Mouse (Mus musculus): ENCODE measurements around the gene Piwil4. TPM values are rescaled to one million over a fixed set of nuclear protein-coding genes. Genes with fewer than 3 reads are reported as not detected.

Gene Piwil4
- total and polyA plus RNA-seq, 3 experiments = 0.04 to 0.11 TPM; not detected in 1

DNA sequence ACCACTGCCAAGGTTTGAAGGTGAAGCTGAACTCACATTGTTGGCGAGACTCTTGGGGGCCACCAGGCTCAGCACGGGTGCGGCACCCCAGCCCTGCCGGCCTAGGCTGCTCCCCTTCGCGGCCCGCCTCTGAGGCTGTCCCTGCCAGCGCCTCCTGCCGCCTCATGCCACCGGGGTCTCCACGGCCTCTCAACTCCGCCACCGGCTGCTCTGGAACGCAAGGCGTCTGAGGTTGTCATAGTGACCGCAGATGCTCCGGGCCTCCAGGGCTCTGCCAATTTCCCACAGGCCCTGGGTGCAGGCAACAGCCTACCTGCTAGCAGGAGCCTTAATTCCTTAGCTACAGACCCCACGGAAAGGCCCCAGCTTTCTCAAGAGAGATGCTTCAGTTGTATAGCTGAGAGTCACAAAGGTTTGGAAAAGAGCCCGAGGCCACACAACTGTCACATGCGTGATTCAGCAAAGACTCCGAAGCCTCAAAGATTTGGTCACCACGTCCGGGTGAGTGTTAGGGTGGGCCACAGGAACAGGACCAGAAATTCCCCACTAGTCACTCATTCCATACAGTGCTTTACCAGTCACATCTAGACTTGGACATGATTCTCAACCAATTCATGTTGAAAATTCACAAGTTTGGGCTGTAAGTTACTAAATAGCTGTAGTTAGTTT lies 30.4 kb upstream of the Piwil4 start, which contains the start of gene 1700012B09Rik:
1700012B09Rik (minus strand) TSS at position 228 of the 669 bp plus-strand sequence.
- in situ Hi-C loops (cut with MboI; ENCODE audit: low pct_ligation_motif_present, low pct_unique_long_range_greater_than_20kb, low sequenced_read_pairs) = no loop called here
- no peak for DNase-seq (ENCODE audit: extremely low read depth)
- TF ChIP-seq CTCF (conservative IDR thresholded peaks at IDR 0.05 in 1 of 2, IDR thresholded peaks at IDR 0.05 in 1 of 2; ENCODE audit: low read depth in 2 of 2, low read length in 2 of 2) (no peak), NRF1 (IDR thresholded peaks at IDR 0.05; ENCODE audit: low read depth, low read length) (no peak), E2F4 (IDR thresholded peaks at IDR 0.05; ENCODE audit: insufficient replicate concordance, low read depth, low read length) (no peak), ELF1 (IDR thresholded peaks at IDR 0.05; ENCODE audit: low read depth, low read length) (no peak), SIN3A (IDR thresholded peaks at IDR 0.05; ENCODE audit: low read length) (no peak), RAD21 (IDR thresholded peaks at IDR 0.05; ENCODE audit: low read depth, low read length) (no peak), UBTF (IDR thresholded peaks at IDR 0.05; ENCODE audit: low read depth, low read length) (no peak), HCFC1 (IDR thresholded peaks at IDR 0.05; ENCODE audit: low read depth, low read length) (no peak), MEF2A (IDR thresholded peaks at IDR 0.05; ENCODE audit: borderline replicate concordance, low read depth, low read length) (no peak)
- H3K36me3 ChIP-seq (replicated peaks in 1 of 2; ENCODE audit: control insufficient read depth in 1 of 2, insufficient read depth in 1 of 2, low read length in 1 of 2) = no peaks in the 10 kb centered on the region
- dilution Hi-C loops (cut with MboI; ENCODE audit: extremely low pct_ligation_motif_present, extremely low pct_unique_long_range_greater_than_20kb, low sequenced_read_pairs) = no loop called here
- H3K4me1 ChIP-seq (ENCODE audit: control insufficient read depth in 1 of 2, insufficient read depth in 2 of 2) = peaks cover 0 to 9% of the 10 kb centered on the region in 2 experiments; a peak in 2 of 4 replicates
- no peak within 1 kb of the TSS for H3K4me3 ChIP-seq (replicated peaks in 1 of 3; ENCODE audit: low read depth in 2 of 3, low read length in 2 of 3, poor library complexity in 1 of 3)
- no peaks in the 10 kb centered on the region for H3K79me2 ChIP-seq (replicated peaks; ENCODE audit: control insufficient read depth, extremely low read depth, insufficient read depth, poor library complexity, severe bottlenecking)
- H3K4me2 ChIP-seq (ENCODE audit: insufficient read depth, low read depth, poor library complexity, severe bottlenecking) = no peak within 1 kb of the TSS
- no peaks in the 10 kb centered on the region for H3K9me3 ChIP-seq (replicated peaks; ENCODE audit: low read length)
- H3K9ac ChIP-seq (ENCODE audit: insufficient read depth, low read depth) = no peak within 1 kb of the TSS
- no peaks in the 10 kb centered on the region for H3K27me3 ChIP-seq (replicated peaks)
- H3K27ac ChIP-seq (ENCODE audit: insufficient read depth, low read depth) = no peak within 1 kb of the TSS

DNA sequence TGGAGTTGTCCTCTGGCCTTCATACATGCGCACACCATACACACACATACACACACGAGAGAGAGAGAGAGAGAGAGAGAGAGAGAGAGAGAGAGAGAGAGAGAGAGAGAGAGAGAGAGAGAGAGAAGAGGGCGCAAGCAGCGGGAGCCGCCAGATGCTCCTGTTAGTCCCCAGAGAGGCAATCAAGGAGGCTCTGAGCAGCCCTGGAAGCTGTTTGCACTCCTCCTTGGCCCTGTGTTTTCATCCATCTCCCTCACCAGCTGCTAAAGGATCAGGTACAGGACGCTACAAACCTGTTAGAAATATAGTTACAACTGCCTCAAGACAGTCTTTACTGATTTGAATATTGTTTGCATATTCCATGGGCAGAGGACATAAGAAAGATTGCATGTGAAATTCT lies 29.3 kb upstream of the Piwil4 start:
- Histone ChIP-seq H3K27me3 (replicated peaks) (no peaks in the 10 kb centered on the region), H3K4me1 (ENCODE audit: control insufficient read depth in 1 of 2, insufficient read depth in 2 of 2) (peaks cover 0 to 9% of the 10 kb centered on the region in 2 experiments; a peak in 2 of 4 replicates), H3K4me3 (replicated peaks in 1 of 3; ENCODE audit: low read depth in 2 of 3, low read length in 2 of 3, poor library complexity in 1 of 3) (no peak overlapping the region), H3K4me2 (ENCODE audit: insufficient read depth, low read depth, poor library complexity, severe bottlenecking) (no peak overlapping the region; the same call in 1 of the 2 replicates), H3K9me3 (replicated peaks; ENCODE audit: low read length) (no peaks in the 10 kb centered on the region), H3K79me2 (replicated peaks; ENCODE audit: control insufficient read depth, extremely low read depth, insufficient read depth, poor library complexity, severe bottlenecking) (no peaks in the 10 kb centered on the region), H3K9ac (ENCODE audit: insufficient read depth, low read depth) (no peak overlapping the region), H3K27ac (ENCODE audit: insufficient read depth, low read depth) (no peak overlapping the region), H3K36me3 (replicated peaks in 1 of 2; ENCODE audit: control insufficient read depth in 1 of 2, insufficient read depth in 1 of 2, low read length in 1 of 2) (no peaks in the 10 kb centered on the region)
- dilution Hi-C loops (cut with MboI; ENCODE audit: extremely low pct_ligation_motif_present, extremely low pct_unique_long_range_greater_than_20kb, low sequenced_read_pairs) = no loop called here
- DNase-seq (ENCODE audit: extremely low read depth) = no peak
- no peak for TF ChIP-seq SIN3A (IDR thresholded peaks at IDR 0.05; ENCODE audit: low read length)
- in situ Hi-C loops (cut with MboI; ENCODE audit: low pct_ligation_motif_present, low pct_unique_long_range_greater_than_20kb, low sequenced_read_pairs) = no loop called here

DNA sequence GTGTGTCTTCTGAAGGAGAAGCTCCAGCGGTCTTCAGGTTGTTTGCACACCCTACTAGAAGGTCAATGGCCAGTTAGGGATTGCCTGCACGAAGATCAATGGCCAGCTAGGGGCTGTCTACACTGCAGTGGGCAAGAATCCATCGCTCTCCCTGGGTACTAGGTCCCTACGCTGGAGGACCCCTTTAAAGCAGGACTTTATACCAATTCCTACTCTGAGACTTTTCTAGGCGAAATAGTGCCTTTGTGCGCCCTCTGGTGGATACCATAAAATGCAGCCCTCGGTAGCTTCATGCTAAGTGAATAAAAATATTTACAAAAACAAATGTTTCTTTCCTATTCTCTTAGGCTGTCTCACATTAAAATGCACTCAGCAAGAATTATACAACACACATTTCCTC lies 24.2 kb upstream of the Piwil4 start:
- Histone ChIP-seq H3K36me3 (replicated peaks in 1 of 2; ENCODE audit: control insufficient read depth in 1 of 2, insufficient read depth in 1 of 2, low read length in 1 of 2) (no peaks in the 10 kb centered on the region), H3K79me2 (replicated peaks; ENCODE audit: control insufficient read depth, extremely low read depth, insufficient read depth, poor library complexity, severe bottlenecking) (no peaks in the 10 kb centered on the region), H3K9ac (ENCODE audit: insufficient read depth, low read depth) (no peak overlapping the region), H3K4me3 (replicated peaks in 1 of 3; ENCODE audit: low read depth in 2 of 3, low read length in 2 of 3, poor library complexity in 1 of 3) (no peak overlapping the region), H3K4me2 (ENCODE audit: insufficient read depth, low read depth, poor library complexity, severe bottlenecking) (no peak overlapping the region), H3K4me1 (ENCODE audit: control insufficient read depth in 1 of 2, insufficient read depth in 2 of 2) (peaks cover 0 to under 1% of the 10 kb centered on the region in 2 experiments; a peak in 2 of 4 replicates), H3K27ac (ENCODE audit: insufficient read depth, low read depth) (no peak overlapping the region), H3K27me3 (replicated peaks) (no peaks in the 10 kb centered on the region), H3K9me3 (replicated peaks; ENCODE audit: low read length) (no peaks in the 10 kb centered on the region)
- dilution Hi-C loops (cut with MboI; ENCODE audit: extremely low pct_ligation_motif_present, extremely low pct_unique_long_range_greater_than_20kb, low sequenced_read_pairs) (no loop called here), in situ Hi-C loops (cut with MboI; ENCODE audit: low pct_ligation_motif_present, low pct_unique_long_range_greater_than_20kb, low sequenced_read_pairs) (no loop called here)
- TF ChIP-seq SMC3 (IDR thresholded peaks at IDR 0.05; ENCODE audit: low read depth, low read length) = peak; percentile 68
- TF ChIP-seq RAD21 (IDR thresholded peaks at IDR 0.05; ENCODE audit: low read depth, low read length) = peak; percentile 60
- peak; percentile 53 to 74 for TF ChIP-seq CTCF (conservative IDR thresholded peaks at IDR 0.05 in 1 of 2, IDR thresholded peaks at IDR 0.05 in 1 of 2; ENCODE audit: low read depth in 2 of 2, low read length in 2 of 2)
- TF ChIP-seq ZKSCAN1 (IDR thresholded peaks at IDR 0.05; ENCODE audit: borderline replicate concordance, low read depth, low read length) = no peak
- DNase-seq (ENCODE audit: extremely low read depth) = peak; percentile 49
